Mouse (Mus musculus) G1E (cell line): ENCODE results near the gene Gbp7.

ENCODE experiments used
- CTCF ChIP-seq: IDR thresholded peaks from 2 replicates; pipeline ENCODE4 v1.5.1; 2012; ENCODE audit warnings: low read depth, low read length, inconsistent platforms, mixed read lengths
- GATA1 ChIP-seq: IDR thresholded peaks from 2 replicates; pipeline ENCODE4 v1.6.1; 2012; ENCODE audit warnings: borderline replicate concordance, low read length, inconsistent platforms, mixed read lengths
- GATA2 ChIP-seq: IDR thresholded peaks from 2 replicates; pipeline ENCODE4 v1.6.1; 2012; ENCODE audit warnings: low read depth, low read length, inconsistent platforms, borderline replicate concordance
- POLR2AphosphoS5 ChIP-seq: IDR thresholded peaks from 2 replicates; pipeline ENCODE4 v1.6.1; 2012; ENCODE audit warnings: low read depth, low read length, inconsistent platforms; ENCODE audit not compliant: insufficient replicate concordance
- TAL1 ChIP-seq: conservative IDR thresholded peaks from 2 replicates; pipeline ENCODE4 v1.6.1; 2012; ENCODE audit warnings: low read depth, low read length, inconsistent platforms, mixed read lengths

DNA sequence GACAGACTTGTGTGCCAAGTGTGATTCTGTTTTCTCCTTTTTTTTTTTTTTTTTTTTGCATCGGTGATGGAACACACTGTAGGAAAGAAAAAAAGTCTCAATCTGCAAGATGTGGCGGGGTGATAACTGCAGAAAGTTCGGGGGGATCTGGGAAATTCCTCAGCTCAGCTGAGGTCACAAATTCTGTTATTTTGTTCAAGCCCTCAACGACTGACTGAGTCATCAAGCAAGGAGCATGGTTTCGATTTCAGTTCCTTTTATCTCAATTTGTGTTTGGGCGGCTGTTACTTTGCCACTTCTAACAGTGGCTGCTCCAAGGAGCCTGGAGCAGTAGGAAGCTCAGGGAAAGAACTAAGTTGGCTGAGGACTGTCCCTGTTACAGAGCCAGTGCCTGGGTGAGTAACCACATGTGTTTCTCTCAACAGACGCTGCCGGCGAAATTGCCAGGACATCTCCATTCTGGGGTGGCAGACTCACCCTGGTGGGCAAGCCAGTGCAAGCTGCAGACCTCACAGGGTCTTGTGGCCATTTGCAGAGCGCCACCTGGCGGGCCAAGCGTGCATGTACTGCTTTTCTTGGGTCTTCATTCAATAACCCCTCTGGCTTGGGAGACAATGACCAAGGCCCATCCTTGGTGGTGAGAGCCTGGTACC is 30.3 kb downstream of the Gbp7 start:
- TF ChIP-seq CTCF, result peak; percentile 90
- no peak for TF ChIP-seq TAL1
- TF ChIP-seq GATA1, result no peak
- TF ChIP-seq POLR2AphosphoS5, result no peak
- TF ChIP-seq GATA2, result no peak
